ENCODE assay signal across 18 mouse cellular contexts in genomic region chr12:21163706-21164105, GRCm38 (mm10).
DNase-seq lines count a peak whose midpoint lies in the region; ATAC-seq and TF ChIP-seq lines count a peak whose summit lies in the region.
"Had no signal": no experiment of that assay in that cellular context is flagged by ENCODE, and none has a peak within 500 bp of the region (broad histone marks: within the 10 kb centered on the region; RNA-seq: fewer than 3 reads in every experiment).

No protein-coding gene starts in this region.

- intact Hi-C loops in gastrocnemius, adult 2 months (cut with DNase I), result no loop called here
- intact Hi-C loops in gastrocnemius, postnatal 36 days (cut with DNase I), result no loop called here

- DNase-seq in gastrocnemius, adult 2 months, result no peak
- no peak for DNase-seq in gastrocnemius, postnatal 36 days
- DNase-seq in kidney, adult 11 months, result peak; percentile 28
- no peak for DNase-seq in kidney, adult 8-10 months
- no peak for DNase-seq in lung, postnatal 0 days (ENCODE audit: low spot score)
- DNase-seq in lung, postnatal 4 days, result no peak
- peak; percentile 43 for DNase-seq in kidney, postnatal 14 days
- no peak for DNase-seq in liver, postnatal 0 days
- DNase-seq: adrenal gland, adult 8-10 months; cerebellum, adult 9-10 months; heart, postnatal 4 days; lung, postnatal 36 days; right cerebral cortex, adult 18-20 months; thymus, postnatal 36 days had no signal

- TF ChIP-seq EP300 in lung, postnatal 0 days (IDR thresholded peaks at IDR 0.05), result no peak
- TF ChIP-seq EP300 in liver, postnatal 0 days (IDR thresholded peaks at IDR 0.05; ENCODE audit: low read depth), result no peak

- no peak overlapping the region for H3K4me3 ChIP-seq in gastrocnemius, adult 2 months
- H3K4me3 ChIP-seq in lung, postnatal 0 days (ENCODE audit: low read depth, low read length), result no peak overlapping the region
- H3K4me3 ChIP-seq in liver, postnatal 0 days (ENCODE audit: low read depth, low read length), result no peak overlapping the region
- H3K4me3 ChIP-seq: embryonic facial prominence, embryonic 10.5 days; hindbrain, embryonic 15.5 days; liver, embryonic 12.5 days had no signal

- ATAC-seq in lung, postnatal 0 days, result no peak
- no peak for ATAC-seq in liver, postnatal 0 days
- ATAC-seq: intestine, embryonic 16.5 days; liver, embryonic 12.5 days had no signal

- H3K9me3 ChIP-seq in lung, postnatal 0 days (ENCODE audit: low read length), result no peaks in the 10 kb centered on the region
- no peaks in the 10 kb centered on the region for H3K9me3 ChIP-seq in liver, postnatal 0 days (ENCODE audit: low read length)
- H3K9me3 ChIP-seq: hindbrain, embryonic 15.5 days; liver, embryonic 12.5 days had no signal

- 57% methylated on average over 3 of the region's 3 CpGs for WGBS in lung, postnatal 0 days
- WGBS in liver, postnatal 0 days (ENCODE audit: insufficient replicate concordance), result 74% methylated on average over 3 of the region's 3 CpGs

- no peak for TF ChIP-seq CTCF in gastrocnemius, adult 2 months (IDR thresholded peaks at IDR 0.05)
- no peak for TF ChIP-seq CTCF in lung, postnatal 0 days (IDR thresholded peaks at IDR 0.05)
- no peak for TF ChIP-seq CTCF in liver, postnatal 0 days (IDR thresholded peaks at IDR 0.05; ENCODE audit: low read depth)

- no peak overlapping the region for H3K4me2 ChIP-seq in lung, postnatal 0 days (replicated peaks; ENCODE audit: low read depth, low read length)
- H3K4me2 ChIP-seq in liver, postnatal 0 days (ENCODE audit: low read depth, low read length), result no peak overlapping the region
- H3K4me2 ChIP-seq: hindbrain, embryonic 15.5 days; liver, embryonic 12.5 days had no signal

- no peaks in the 10 kb centered on the region for H3K36me3 ChIP-seq in lung, postnatal 0 days (ENCODE audit: insufficient read depth, low read length)
- no peaks in the 10 kb centered on the region for H3K36me3 ChIP-seq in liver, postnatal 0 days (replicated peaks; ENCODE audit: insufficient read depth, low read length)
- H3K36me3 ChIP-seq: liver, embryonic 12.5 days had no signal

- peak overlapping the region; percentile 65 for H3K27ac ChIP-seq in gastrocnemius, adult 2 months
- H3K27ac ChIP-seq in lung, postnatal 0 days (ENCODE audit: low read length), result peak overlapping the region; percentile 4; the same call in 1 of the 2 replicates
- no peak overlapping the region for H3K27ac ChIP-seq in liver, postnatal 0 days (ENCODE audit: low read depth)
- H3K27ac ChIP-seq: embryonic facial prominence, embryonic 10.5 days; hindbrain, embryonic 15.5 days; liver, embryonic 12.5 days had no signal

- H3K27me3 ChIP-seq in lung, postnatal 0 days (replicated peaks; ENCODE audit: insufficient read depth, low read length), result no peaks in the 10 kb centered on the region
- no peaks in the 10 kb centered on the region for H3K27me3 ChIP-seq in liver, postnatal 0 days (ENCODE audit: insufficient read depth, low read length)
- H3K27me3 ChIP-seq: hindbrain, embryonic 15.5 days; liver, embryonic 12.5 days had no signal

- H3K4me1 ChIP-seq in lung, postnatal 0 days (ENCODE audit: insufficient read depth, low read depth, low read length), result peaks cover 27% of the 10 kb centered on the region; the same call in 1 of the 2 replicates
- H3K4me1 ChIP-seq in liver, postnatal 0 days (ENCODE audit: insufficient read depth), result peaks cover 28% of the 10 kb centered on the region

- H3K9ac ChIP-seq in lung, postnatal 0 days (replicated peaks; ENCODE audit: low read depth), result no peak overlapping the region
- no peak overlapping the region for H3K9ac ChIP-seq in liver, postnatal 0 days (replicated peaks)
- H3K9ac ChIP-seq: hindbrain, embryonic 15.5 days; liver, embryonic 12.5 days had no signal

Comparison
In these comparisons a context has a peak if more than half of its experiments do, and no peak if none do; other contexts are left out.
1. DNase-seq: peak in kidney, adult 11 months (single experiment) and kidney, postnatal 14 days (single experiment); none in gastrocnemius, adult 2 months (single experiment), gastrocnemius, postnatal 36 days (0 of 2), kidney, adult 8-10 months (0 of 2), lung, postnatal 0 days (single experiment), lung, postnatal 4 days (0 of 2) and liver, postnatal 0 days (single experiment).